Mouse (Mus musculus) small intestine, adult 2 months (tissue): ENCODE data around the gene Sh3gl2. TPM values are rescaled to one million over a fixed set of nuclear protein-coding genes. Genes with fewer than 3 reads are reported as not detected.

Experiments used
- H3K27ac ChIP-seq: fragments of 200-500 bp; 2 replicates; pipeline ENCODE4 v1.5.1; 2012; ENCODE audit warnings: low read depth, low read length, control low read depth, inconsistent platforms; ENCODE audit not compliant: insufficient read depth
- H3K27me3 ChIP-seq: fragments of 200-500 bp; 2 replicates; pipeline ENCODE4 v1.6.1; 2012; ENCODE audit warnings: mild to moderate bottlenecking, moderate library complexity, low read length, inconsistent platforms; ENCODE audit not compliant: control insufficient read depth, insufficient read depth
- H3K36me3 ChIP-seq: fragments of 200-500 bp; 2 replicates; pipeline ENCODE4 v1.6.1; 2012; ENCODE audit warnings: mild to moderate bottlenecking, low read length, control low read depth, inconsistent platforms; ENCODE audit not compliant: control insufficient read depth, insufficient read depth
- H3K4me1 ChIP-seq: fragments of 200-500 bp; 2 replicates; pipeline ENCODE4 v1.6.1; 2012; ENCODE audit warnings: low read length, inconsistent platforms, mixed read lengths; ENCODE audit not compliant: control insufficient read depth, insufficient read depth, insufficient read length
- H3K4me3 ChIP-seq: fragments of 200-500 bp; 2 replicates; pipeline ENCODE4 v1.5.1; 2012; ENCODE audit warnings: low read depth, mild to moderate bottlenecking, control low read depth, inconsistent platforms, low read length, moderate library complexity
- CTCF ChIP-seq: fragments of 200-500 bp; IDR thresholded peaks from 2 replicates; pipeline ENCODE4 v1.5.1; 2012; ENCODE audit warnings: low read depth, mild to moderate bottlenecking, control low read depth, inconsistent platforms, low read length, moderate library complexity, mixed read lengths; ENCODE audit not compliant: insufficient replicate concordance, insufficient read length; ENCODE audit errors: extremely low read depth
- POLR2A ChIP-seq: fragments of 200-500 bp; IDR thresholded peaks from 2 replicates; pipeline ENCODE4 v1.6.1; 2012; ENCODE audit warnings: low read depth, mild to moderate bottlenecking, control low read depth, inconsistent platforms, low read length, moderate library complexity
- WGBS: fragments of 180-500 bp; shearing (Covaris S2); methylation state at CpG from one replicate; pipeline ENCODE4 v1.1.7; 2018; 5-methylcytosine and 5-hydroxymethylcytosine counted together
- polyA plus RNA-seq: library from polyadenylated mRNA; depleted of rRNA; stranded (reverse); fragments of >200 nt; gene quantifications from 2 replicates; pipeline ENCODE4 v1.2.3, GENCODE M21; 2012

The Sh3gl2 gene
- polyA plus RNA-seq, 1 experiment, result 16.7 TPM

GRCm38 (mm10) chr4:85256461-85257202 lies 51.7 kb downstream of the Sh3gl2 start:
- WGBS, result 83% methylated on average over 5 of the region's 5 CpGs
- Histone ChIP-seq H3K27ac (no peak overlapping the region), H3K4me1 (no peaks in the 10 kb centered on the region), H3K4me3 (no peak overlapping the region), H3K36me3 (no peaks in the 10 kb centered on the region; the same call in 1 of the 2 replicates), H3K27me3 (no peaks in the 10 kb centered on the region)
- no peak for TF ChIP-seq POLR2A
- TF ChIP-seq CTCF, result no peak

GRCm38 (mm10) chr4:85257771-85258341 lies 52.9 kb downstream of the Sh3gl2 start:
- no peak overlapping the region for H3K27ac ChIP-seq
- 0 out of 2 replicates have a peak, but pooled peaks cover 1% of the 10 kb centered on the region for H3K4me1 ChIP-seq
- TF ChIP-seq CTCF (no peak), POLR2A (no peak)
- 76% methylated on average over 4 of the region's 4 CpGs for WGBS
- no peaks in the 10 kb centered on the region for H3K27me3 ChIP-seq
- H3K36me3 ChIP-seq, result no peaks in the 10 kb centered on the region; the same call in 1 of the 2 replicates
- H3K4me3 ChIP-seq, result no peak overlapping the region

GRCm38 (mm10) chr4:85260687-85261658 lies 56.0 kb downstream of the Sh3gl2 start:
- Histone ChIP-seq H3K4me1 (peaks cover 7% of the 10 kb centered on the region; the same call in 1 of the 2 replicates), H3K27me3 (no peaks in the 10 kb centered on the region), H3K27ac (no peak overlapping the region), H3K4me3 (no peak overlapping the region), H3K36me3 (no peaks in the 10 kb centered on the region; the same call in 1 of the 2 replicates)
- TF ChIP-seq CTCF, result no peak
- TF ChIP-seq POLR2A, result no peak
- WGBS, result 93% methylated on average over 12 of the region's 12 CpGs

- Histone ChIP-seq H3K4me3 (no peak overlapping the region), H3K36me3 (no peaks in the 10 kb centered on the region; the same call in 1 of the 2 replicates), H3K4me1 (peaks cover 8% of the 10 kb centered on the region; the same call in 1 of the 2 replicates), H3K27me3 (no peaks in the 10 kb centered on the region), H3K27ac (no peak overlapping the region)
- WGBS, result 78% methylated on average over 6 of the region's 6 CpGs
- TF ChIP-seq CTCF (no peak), POLR2A (no peak)
These were observed 57.2 kb downstream of the Sh3gl2 start for GRCm38 (mm10) chr4:85262146-85262545.

- TF ChIP-seq POLR2A (no peak), CTCF (no peak)
- Histone ChIP-seq H3K27ac (no peak overlapping the region), H3K27me3 (no peaks in the 10 kb centered on the region), H3K4me3 (no peak overlapping the region), H3K4me1 (peaks cover 8% of the 10 kb centered on the region; the same call in 1 of the 2 replicates), H3K36me3 (no peaks in the 10 kb centered on the region; the same call in 1 of the 2 replicates)
- 79% methylated on average over 13 of the region's 13 CpGs for WGBS
These were observed 57.7 kb downstream of the Sh3gl2 start for GRCm38 (mm10) chr4:85262606-85263005.

GRCm38 (mm10) chr4:85267456-85267855 lies 62.5 kb downstream of the Sh3gl2 start:
- WGBS, result 90% methylated on average over 2 of the region's 2 CpGs
- peaks cover 8% of the 10 kb centered on the region; the same call in 1 of the 2 replicates for H3K4me1 ChIP-seq
- no peak overlapping the region for H3K27ac ChIP-seq
- no peak overlapping the region for H3K4me3 ChIP-seq
- TF ChIP-seq CTCF, result no peak
- no peak for TF ChIP-seq POLR2A
- no peaks in the 10 kb centered on the region for H3K27me3 ChIP-seq
- no peaks in the 10 kb centered on the region for H3K36me3 ChIP-seq
